Mouse (Mus musculus) megakaryocyte progenitor cell, adult 5-6 weeks (primary cell): ENCODE data around the gene Rps27rt. TPM values are rescaled to one million over a fixed set of nuclear protein-coding genes. Genes with fewer than 3 reads are reported as not detected.

Experiments
- total RNA-seq, 2 experiments: library from RNA; stranded (forward) in 1 of 2; stranded (reverse) in 1 of 2; fragments of 157-497, 149-512 nt in 1 of 2; fragments of 200-1000 nt in 1 of 2; gene quantifications; 2 replicates each; pipeline versions ENCODE4 v1.2.3 to v1.2.4; 2015 to 2017

The Rps27rt gene
- total RNA-seq, 2 experiments from 2014 or later = 119 to 259 TPM

Other genes starting within 250 kb of the Rps27rt start
- gene Cmtm7, start 200.9 kb downstream of the Rps27rt start, total RNA-seq (2015) = 499 and 542 TPM in 2 replicates
- gene Cmtm7, start 200.9 kb downstream of the Rps27rt start, total RNA-seq (2017) = 712 and 803 TPM in 2 replicates
- 1.0 and 2.8 TPM in 2 replicates for gene Cmtm8, start 138.6 kb downstream of the Rps27rt start, total RNA-seq (2015)
- 0.79 and 2.0 TPM in 2 replicates for gene Cmtm8, start 138.6 kb downstream of the Rps27rt start, total RNA-seq (2017)
- gene Gpd1l, start 48.8 kb downstream of the Rps27rt start, total RNA-seq (2015) = 23.9 and 25.2 TPM in 2 replicates
- 30.0 and 30.9 TPM in 2 replicates for gene Gpd1l, start 48.8 kb downstream of the Rps27rt start, total RNA-seq (2017)
- not detected in 2 replicates for gene Osbpl10, start 4.2 kb downstream of the Rps27rt start, total RNA-seq (2015)
- gene Osbpl10, start 4.2 kb downstream of the Rps27rt start, total RNA-seq (2017) = not detected in 2 replicates